Mouse (Mus musculus) cerebellum, adult 2 months (tissue): ENCODE results near the gene Srrm4.

Source experiments
- CTCF ChIP-seq: fragments of 200-500 bp; IDR thresholded peaks from 2 replicates; pipeline ENCODE4 v1.5.1; 2011; ENCODE audit warnings: low read depth, mild to moderate bottlenecking, control low read depth, low read length, moderate library complexity, borderline replicate concordance; ENCODE audit not compliant: insufficient read depth
- POLR2A ChIP-seq: fragments of 200-500 bp; IDR thresholded peaks from 2 replicates; pipeline ENCODE4 v1.6.1; 2011; ENCODE audit warnings: low read length, control low read depth, borderline replicate concordance; ENCODE audit not compliant: insufficient read depth

DNA sequence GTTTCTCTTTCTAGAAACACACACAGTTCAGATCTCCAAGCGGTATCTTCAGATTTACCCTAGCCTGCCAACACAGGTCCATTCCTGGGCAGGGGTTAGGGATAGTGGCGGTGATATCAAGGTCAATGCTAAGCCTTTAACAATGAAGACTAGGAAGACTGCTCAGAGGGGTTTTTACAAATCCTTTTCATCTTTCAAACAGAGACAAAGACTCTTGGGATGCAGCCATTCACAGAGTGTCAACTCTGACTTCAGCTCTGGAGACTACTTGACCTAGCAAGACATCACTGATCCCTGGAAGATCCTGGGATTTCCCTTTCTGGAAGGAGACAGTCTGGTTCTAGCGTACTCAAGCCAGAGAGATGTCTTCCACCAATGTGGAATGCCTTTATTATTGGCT lies 190.8 kb downstream of the Srrm4 start:
- TF ChIP-seq CTCF (no peak), POLR2A (no peak)
